Mouse (Mus musculus): ENCODE data around the gene 4833427G06Rik. TPM values are rescaled to one million over a fixed set of nuclear protein-coding genes. Genes with fewer than 3 reads are reported as not detected.
"Not testable (repeated sequence)": the region's sequence is repeated elsewhere in the genome, so short reads cannot be mapped to it uniquely, and the experiment has no call there.

The 4833427G06Rik gene
- polyA plus RNA-seq (2015; fragmentation: Nextera tagmentation; extraction: Ambion mirVana): 1.0 and 1.9 TPM in 2 replicates

- H3K36me3 ChIP-seq (ENCODE audit: control insufficient read depth, insufficient read depth, low read length): no peaks in the 10 kb centered on the region
- peak within 1 kb of the TSS; percentile 99 for H3K4me2 ChIP-seq (ENCODE audit: low read length)
- peaks cover 2% of the 10 kb centered on the region for H3K4me1 ChIP-seq (ENCODE audit: control insufficient read depth, insufficient read depth, low read depth, low read length)
- H3K9ac ChIP-seq (ENCODE audit: low read depth, low read length): peak within 1 kb of the TSS; percentile 66
- peaks cover 2% of the 10 kb centered on the region; the same call in 1 of the 2 replicates for H3K27me3 ChIP-seq (replicated peaks; ENCODE audit: control insufficient read depth, insufficient read depth, low read length)
- H3K27ac ChIP-seq (ENCODE audit: low read depth, low read length): no peak within 1 kb of the TSS
- peak within 1 kb of the TSS; percentile 58 for H3K4me3 ChIP-seq (ENCODE audit: low read length)
- H3K9me3 ChIP-seq (ENCODE audit: control insufficient read depth, low read length): no peaks in the 10 kb centered on the region
- 9% methylated on average over 27 of the region's 27 CpGs for WGBS
- peak; percentile 74; the same call in 1 of the 2 replicates for ATAC-seq
Observed at GRCm38 (mm10) chr9:51101756-51102425, at the start of gene 4833427G06Rik. 4833427G06Rik (minus strand) TSS chr9:51102078.

- no peak overlapping the region for H3K27ac ChIP-seq (ENCODE audit: low read depth, low read length)
- ATAC-seq: no peak
- no peaks in the 10 kb centered on the region for H3K36me3 ChIP-seq (ENCODE audit: control insufficient read depth, insufficient read depth, low read length)
- WGBS: 85% methylated on average over 5 of the region's 5 CpGs
- H3K27me3 ChIP-seq (replicated peaks; ENCODE audit: control insufficient read depth, insufficient read depth, low read length): no peaks in the 10 kb centered on the region
- no peak overlapping the region for H3K9ac ChIP-seq (ENCODE audit: low read depth, low read length)
- no peak overlapping the region for H3K4me3 ChIP-seq (ENCODE audit: low read length)
- no peak overlapping the region for H3K4me2 ChIP-seq (ENCODE audit: low read length)
- H3K4me1 ChIP-seq (ENCODE audit: control insufficient read depth, insufficient read depth, low read depth, low read length): peaks cover 3% of the 10 kb centered on the region
- H3K9me3 ChIP-seq (ENCODE audit: control insufficient read depth, low read length): no peaks in the 10 kb centered on the region
Observed at GRCm38 (mm10) chr9:51147294-51147693, 45.4 kb upstream of the 4833427G06Rik start.

- no peaks in the 10 kb centered on the region for H3K27me3 ChIP-seq (replicated peaks; ENCODE audit: control insufficient read depth, insufficient read depth, low read length)
- H3K4me2 ChIP-seq (ENCODE audit: low read length): no peak overlapping the region
- no peak overlapping the region for H3K27ac ChIP-seq (ENCODE audit: low read depth, low read length)
- H3K9me3 ChIP-seq (ENCODE audit: control insufficient read depth, low read length): no peaks in the 10 kb centered on the region
- H3K4me1 ChIP-seq (ENCODE audit: control insufficient read depth, insufficient read depth, low read depth, low read length): no peaks in the 10 kb centered on the region; the same call in 1 of the 2 replicates
- H3K9ac ChIP-seq (ENCODE audit: low read depth, low read length): no peak overlapping the region
- 67% methylated on average over 4 of the region's 4 CpGs for WGBS
- no peak overlapping the region for H3K4me3 ChIP-seq (ENCODE audit: low read length)
- no peaks in the 10 kb centered on the region for H3K36me3 ChIP-seq (ENCODE audit: control insufficient read depth, insufficient read depth, low read length)
- no peak for ATAC-seq
Observed at GRCm38 (mm10) chr9:51146496-51146895, 44.6 kb upstream of the 4833427G06Rik start.

- Histone ChIP-seq H3K27me3 (replicated peaks; ENCODE audit: control insufficient read depth, insufficient read depth, low read length) (no peaks in the 10 kb centered on the region), H3K9ac (ENCODE audit: low read depth, low read length) (no peak overlapping the region), H3K36me3 (ENCODE audit: control insufficient read depth, insufficient read depth, low read length) (no peaks in the 10 kb centered on the region), H3K27ac (ENCODE audit: low read depth, low read length) (no peak overlapping the region), H3K4me3 (ENCODE audit: low read length) (no peak overlapping the region), H3K9me3 (ENCODE audit: control insufficient read depth, low read length) (no peaks in the 10 kb centered on the region), H3K4me2 (ENCODE audit: low read length) (no peak overlapping the region), H3K4me1 (ENCODE audit: control insufficient read depth, insufficient read depth, low read depth, low read length) (no peaks in the 10 kb centered on the region; the same call in 1 of the 2 replicates)
- ATAC-seq: no peak
- WGBS: 75% methylated on average over 6 of the region's 6 CpGs
Observed at GRCm38 (mm10) chr9:51144218-51144617, 42.3 kb upstream of the 4833427G06Rik start.

GRCm38 (mm10) chr9:51143437-51143836, 41.6 kb upstream of the 4833427G06Rik start:
- 92% methylated on average over 1 of the region's 1 CpGs for WGBS
- Histone ChIP-seq H3K4me2 (ENCODE audit: low read length) (no peak overlapping the region), H3K9ac (ENCODE audit: low read depth, low read length) (no peak overlapping the region), H3K9me3 (ENCODE audit: control insufficient read depth, low read length) (no peaks in the 10 kb centered on the region), H3K27me3 (replicated peaks; ENCODE audit: control insufficient read depth, insufficient read depth, low read length) (no peaks in the 10 kb centered on the region), H3K4me1 (ENCODE audit: control insufficient read depth, insufficient read depth, low read depth, low read length) (no peaks in the 10 kb centered on the region; the same call in 1 of the 2 replicates), H3K4me3 (ENCODE audit: low read length) (no peak overlapping the region), H3K36me3 (ENCODE audit: control insufficient read depth, insufficient read depth, low read length) (no peaks in the 10 kb centered on the region), H3K27ac (ENCODE audit: low read depth, low read length) (no peak overlapping the region)
- ATAC-seq: no peak

GRCm38 (mm10) chr9:51140711-51141110, 38.8 kb upstream of the 4833427G06Rik start:
- Histone ChIP-seq H3K9me3 (ENCODE audit: control insufficient read depth, low read length) (no peaks in the 10 kb centered on the region), H3K4me1 (ENCODE audit: control insufficient read depth, insufficient read depth, low read depth, low read length) (no peaks in the 10 kb centered on the region), H3K4me3 (ENCODE audit: low read length) (no peak overlapping the region), H3K27me3 (replicated peaks; ENCODE audit: control insufficient read depth, insufficient read depth, low read length) (no peaks in the 10 kb centered on the region), H3K9ac (ENCODE audit: low read depth, low read length) (no peak overlapping the region), H3K27ac (ENCODE audit: low read depth, low read length) (no peak overlapping the region), H3K36me3 (ENCODE audit: control insufficient read depth, insufficient read depth, low read length) (no peaks in the 10 kb centered on the region), H3K4me2 (ENCODE audit: low read length) (no peak overlapping the region)
- WGBS: 77% methylated on average over 3 of the region's 3 CpGs
- ATAC-seq: no peak

- not testable (repeated sequence) for H3K4me3 ChIP-seq (ENCODE audit: low read length); H3K4me1 ChIP-seq (ENCODE audit: control insufficient read depth, insufficient read depth, low read depth, low read length); H3K9me3 ChIP-seq (ENCODE audit: control insufficient read depth, low read length); H3K9ac ChIP-seq (ENCODE audit: low read depth, low read length); ATAC-seq; H3K36me3 ChIP-seq (ENCODE audit: control insufficient read depth, insufficient read depth, low read length); H3K27me3 ChIP-seq (replicated peaks; ENCODE audit: control insufficient read depth, insufficient read depth, low read length); H3K27ac ChIP-seq (ENCODE audit: low read depth, low read length); H3K4me2 ChIP-seq (ENCODE audit: low read length)
- WGBS: 90% methylated on average over 1 of the region's 1 CpGs
Observed at GRCm38 (mm10) chr9:51139401-51139800, 37.5 kb upstream of the 4833427G06Rik start.

- Histone ChIP-seq H3K27me3 (replicated peaks; ENCODE audit: control insufficient read depth, insufficient read depth, low read length) (no peaks in the 10 kb centered on the region), H3K4me2 (ENCODE audit: low read length) (no peak overlapping the region), H3K27ac (ENCODE audit: low read depth, low read length) (no peak overlapping the region), H3K4me1 (ENCODE audit: control insufficient read depth, insufficient read depth, low read depth, low read length) (no peaks in the 10 kb centered on the region), H3K9ac (ENCODE audit: low read depth, low read length) (no peak overlapping the region), H3K36me3 (ENCODE audit: control insufficient read depth, insufficient read depth, low read length) (no peaks in the 10 kb centered on the region), H3K9me3 (ENCODE audit: control insufficient read depth, low read length) (no peaks in the 10 kb centered on the region), H3K4me3 (ENCODE audit: low read length) (no peak overlapping the region)
- ATAC-seq: no peak
- WGBS: 91% methylated on average over 1 of the region's 1 CpGs
Observed at GRCm38 (mm10) chr9:51138301-51138700, 36.4 kb upstream of the 4833427G06Rik start.

- Histone ChIP-seq H3K27ac (ENCODE audit: low read depth, low read length) (no peak overlapping the region), H3K4me1 (ENCODE audit: control insufficient read depth, insufficient read depth, low read depth, low read length) (no peaks in the 10 kb centered on the region), H3K4me3 (ENCODE audit: low read length) (no peak overlapping the region), H3K9ac (ENCODE audit: low read depth, low read length) (no peak overlapping the region), H3K27me3 (replicated peaks; ENCODE audit: control insufficient read depth, insufficient read depth, low read length) (no peaks in the 10 kb centered on the region), H3K9me3 (ENCODE audit: control insufficient read depth, low read length) (no peaks in the 10 kb centered on the region), H3K4me2 (ENCODE audit: low read length) (no peak overlapping the region), H3K36me3 (ENCODE audit: control insufficient read depth, insufficient read depth, low read length) (no peaks in the 10 kb centered on the region)
- 95% methylated on average over 1 of the region's 1 CpGs for WGBS
- ATAC-seq: no peak
Observed at GRCm38 (mm10) chr9:51137836-51138235, 36.0 kb upstream of the 4833427G06Rik start.

All from hindbrain, embryonic 16.5 days (tissue).